Mouse (Mus musculus) cortical plate, adult 2 months (tissue): ENCODE data around the gene Zbtb43.

Experiments used
- CTCF ChIP-seq: fragments of 200-500 bp; IDR thresholded peaks from 2 replicates; pipeline ENCODE4 v1.5.1; 2011; ENCODE audit warnings: mild to moderate bottlenecking, control low read depth, low read length; ENCODE audit not compliant: insufficient read depth; ENCODE audit errors: extremely low read depth
- POLR2A ChIP-seq: fragments of 200-500 bp; IDR thresholded peaks from 2 replicates; pipeline ENCODE4 v1.6.1; 2011; ENCODE audit warnings: mild to moderate bottlenecking, low read length, control low read depth; ENCODE audit not compliant: insufficient read depth; ENCODE audit errors: extremely low read depth

DNA sequence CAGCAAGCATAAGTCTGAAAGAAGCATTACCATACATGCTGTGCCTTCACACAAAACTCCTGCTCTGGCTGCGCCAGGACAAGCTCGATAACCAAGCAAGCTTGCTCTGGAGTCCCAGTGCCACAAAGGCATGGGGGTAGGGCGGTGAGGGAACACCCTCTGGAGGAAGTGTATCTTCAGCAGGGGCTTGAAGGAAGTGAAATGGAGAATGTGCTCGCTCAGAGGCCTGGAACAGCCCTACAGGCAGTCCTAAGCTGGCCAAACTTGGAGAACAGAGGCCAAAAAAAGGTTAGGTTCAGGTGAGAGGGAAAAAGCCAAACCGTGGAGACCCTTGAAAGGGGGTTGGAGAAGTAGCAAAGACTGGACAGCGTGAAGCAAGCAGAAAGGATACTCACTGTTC lies 39.0 kb downstream of the Zbtb43 start:
- TF ChIP-seq CTCF (no peak), POLR2A (no peak)
